Mouse (Mus musculus) brown adipose tissue, adult 24 weeks (tissue): ENCODE data around the gene Hoxd3. TPM values are rescaled to one million over a fixed set of nuclear protein-coding genes. Genes with fewer than 3 reads are reported as not detected.

Source experiments
- H3K27ac ChIP-seq: fragments of 200-500 bp; replicated peaks from 2 replicates; pipeline ENCODE4 v1.5.1; 2012; ENCODE audit warnings: low read depth, mild to moderate bottlenecking, low read length
- H3K4me1 ChIP-seq: fragments of 200-500 bp; 2 replicates; pipeline ENCODE4 v1.6.1; 2012; ENCODE audit warnings: low read length, mixed read lengths; ENCODE audit not compliant: control insufficient read depth, insufficient read depth, insufficient read length
- H3K4me3 ChIP-seq: fragments of 200-500 bp; 2 replicates; pipeline ENCODE4 v1.5.1; 2012; ENCODE audit warnings: low read depth, mild to moderate bottlenecking, low read length, moderate library complexity; ENCODE audit not compliant: insufficient read depth
- polyA plus RNA-seq: library from polyadenylated mRNA; stranded (reverse); fragments of >200 nt; gene quantifications from 2 replicates; pipeline ENCODE4 v1.2.4, GENCODE M21; 2012; ENCODE audit not compliant: missing spikeins, insufficient read depth, insufficient read length

Gene Hoxd3
- polyA plus RNA-seq, 1 experiment = not detected

DNA sequence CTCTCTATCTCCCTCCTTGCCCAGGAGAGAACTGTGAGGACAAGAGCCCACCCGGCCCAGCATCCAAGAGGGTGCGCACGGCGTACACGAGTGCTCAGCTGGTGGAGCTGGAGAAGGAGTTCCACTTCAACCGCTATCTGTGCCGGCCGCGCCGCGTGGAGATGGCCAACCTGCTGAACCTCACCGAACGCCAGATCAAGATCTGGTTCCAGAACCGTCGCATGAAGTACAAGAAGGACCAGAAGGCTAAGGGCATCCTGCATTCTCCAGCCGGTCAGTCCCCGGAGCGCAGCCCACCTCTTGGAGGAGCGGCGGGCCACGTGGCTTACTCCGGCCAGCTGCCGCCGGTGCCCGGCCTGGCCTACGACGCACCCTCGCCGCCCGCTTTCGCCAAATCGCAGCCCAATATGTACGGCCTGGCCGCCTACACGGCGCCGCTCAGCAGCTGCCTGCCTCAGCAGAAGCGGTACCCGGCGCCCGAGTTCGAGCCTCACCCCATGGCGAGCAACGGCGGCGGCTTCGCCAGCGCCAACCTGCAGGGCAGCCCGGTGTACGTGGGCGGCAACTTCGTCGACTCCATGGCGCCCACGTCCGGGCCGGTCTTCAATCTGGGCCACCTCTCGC, 34.7 kb downstream of the Hoxd3 start:
- H3K4me3 ChIP-seq = no peak overlapping the region
- no peak overlapping the region for H3K27ac ChIP-seq
- no peaks in the 10 kb centered on the region for H3K4me1 ChIP-seq

DNA sequence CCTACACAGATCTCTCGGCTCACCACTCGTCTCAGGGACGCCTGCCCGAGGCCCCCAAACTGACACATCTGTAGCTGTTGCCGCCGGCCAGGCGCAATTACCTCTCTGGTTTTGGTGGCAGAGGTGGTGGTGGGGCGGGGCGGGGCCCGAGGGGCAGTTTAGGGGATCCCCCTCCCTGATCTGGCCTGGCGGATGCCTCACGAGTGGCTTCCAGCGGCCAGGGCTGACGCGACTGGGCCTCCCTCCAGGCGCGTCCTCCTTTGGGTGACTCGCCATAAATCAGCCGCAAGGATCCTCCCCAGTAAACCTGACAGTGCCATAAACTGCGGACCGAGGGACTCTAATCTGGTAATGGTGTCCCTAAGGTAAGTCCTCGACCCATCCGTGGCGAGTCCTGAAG, 35.3 kb downstream of the Hoxd3 start:
- Histone ChIP-seq H3K27ac (no peak overlapping the region), H3K4me1 (no peaks in the 10 kb centered on the region), H3K4me3 (no peak overlapping the region)

DNA sequence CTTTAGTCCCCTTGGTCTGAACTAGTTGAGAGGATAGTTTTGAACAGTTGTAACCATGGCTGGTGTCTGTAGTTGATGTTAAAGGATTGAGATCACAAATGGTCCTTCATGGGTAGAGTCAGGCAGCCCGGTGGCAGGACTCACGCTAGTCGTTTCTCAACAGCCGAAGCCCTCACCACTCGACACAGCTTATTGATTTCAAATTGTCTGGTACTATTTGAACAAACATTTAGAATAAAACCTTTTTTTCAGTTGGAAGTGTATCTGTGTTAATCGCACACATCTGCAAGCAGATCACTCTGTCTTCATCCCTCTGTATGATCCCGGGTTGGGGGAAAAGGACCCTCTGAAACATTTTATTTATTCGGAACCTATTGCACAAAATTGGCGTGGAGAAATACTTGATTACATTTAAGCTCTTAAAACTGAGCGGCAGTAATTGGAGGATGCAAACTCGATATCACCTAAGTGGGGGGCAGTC, 36.0 kb downstream of the Hoxd3 start:
- H3K27ac ChIP-seq = no peak overlapping the region
- H3K4me3 ChIP-seq = no peak overlapping the region
- H3K4me1 ChIP-seq = peaks cover 3% of the 10 kb centered on the region

- Histone ChIP-seq H3K4me3 (no peak overlapping the region), H3K4me1 (peaks cover 4% of the 10 kb centered on the region), H3K27ac (no peak overlapping the region)
These were observed 36.8 kb downstream of the Hoxd3 start for GRCm38 (mm10) chr2:74748436-74748995.

GRCm38 (mm10) chr2:74749337-74750121, 37.8 kb downstream of the Hoxd3 start:
- Histone ChIP-seq H3K4me1 (peaks cover 4% of the 10 kb centered on the region), H3K27ac (no peak overlapping the region), H3K4me3 (peak overlapping the region; percentile 34)

DNA sequence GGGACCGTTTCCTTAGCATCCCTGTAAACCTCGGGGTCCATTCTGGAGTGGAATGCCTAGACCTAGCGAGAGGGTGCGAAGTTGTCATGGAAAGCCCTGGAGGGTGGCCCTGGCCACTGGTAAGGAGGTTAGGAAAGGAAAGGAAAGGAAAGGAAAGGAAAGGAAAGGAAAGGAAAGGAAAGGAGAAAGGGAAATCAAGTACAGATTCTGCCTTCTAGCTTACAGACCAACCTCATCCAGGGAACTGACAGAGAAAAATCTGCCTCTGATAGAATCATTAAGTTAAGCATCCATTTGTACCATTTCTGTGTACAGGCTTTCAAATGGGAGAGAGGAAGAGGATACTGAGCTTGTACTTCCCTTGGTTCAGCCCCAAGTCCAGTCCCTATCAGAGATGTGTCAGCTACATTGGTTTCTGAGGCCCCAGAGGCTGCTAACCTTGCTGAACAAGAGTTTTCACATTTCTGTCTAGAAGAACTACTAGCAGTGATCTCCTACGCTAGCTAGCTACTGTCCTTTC, 39.1 kb downstream of the Hoxd3 start:
- no peak overlapping the region for H3K4me3 ChIP-seq
- H3K4me1 ChIP-seq = peaks cover 4% of the 10 kb centered on the region
- no peak overlapping the region for H3K27ac ChIP-seq

DNA sequence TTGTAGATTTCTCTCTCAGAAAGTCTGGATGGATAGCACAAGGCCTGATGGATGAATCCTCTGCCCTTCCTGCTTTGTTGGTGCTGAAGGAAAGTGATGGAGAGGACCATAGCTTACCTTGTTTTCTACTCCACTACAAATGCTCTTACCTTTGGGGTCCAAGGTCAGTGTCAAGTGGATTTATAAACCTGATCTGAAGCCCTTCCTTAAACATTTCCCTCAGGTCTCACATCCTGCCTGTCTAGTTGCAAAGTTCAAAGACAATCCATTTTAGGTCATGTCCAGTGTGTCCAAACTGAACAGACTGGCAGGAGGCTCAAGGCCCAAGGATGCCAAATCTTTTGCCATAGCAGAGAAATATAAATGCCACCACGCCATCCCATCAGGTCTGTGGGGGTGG, 40.1 kb downstream of the Hoxd3 start:
- Histone ChIP-seq H3K4me1 (peaks cover 4% of the 10 kb centered on the region), H3K27ac (no peak overlapping the region), H3K4me3 (no peak overlapping the region)

GRCm38 (mm10) chr2:74752431-74753174, 40.9 kb downstream of the Hoxd3 start:
- no peak overlapping the region for H3K27ac ChIP-seq
- peak overlapping the region; percentile 26 for H3K4me3 ChIP-seq

GRCm38 (mm10) chr2:74753175-74753523, 41.4 kb downstream of the Hoxd3 start:
- peaks cover 4% of the 10 kb centered on the region for H3K4me1 ChIP-seq
- H3K27ac ChIP-seq = no peak overlapping the region
- peak overlapping the region; percentile 26; the same call in 1 of the 2 replicates for H3K4me3 ChIP-seq

More at GRCm38 (mm10) chr2:74752431-74753174, 40.9 kb downstream of the Hoxd3 start:
- H3K4me1 ChIP-seq = peaks cover 4% of the 10 kb centered on the region

DNA sequence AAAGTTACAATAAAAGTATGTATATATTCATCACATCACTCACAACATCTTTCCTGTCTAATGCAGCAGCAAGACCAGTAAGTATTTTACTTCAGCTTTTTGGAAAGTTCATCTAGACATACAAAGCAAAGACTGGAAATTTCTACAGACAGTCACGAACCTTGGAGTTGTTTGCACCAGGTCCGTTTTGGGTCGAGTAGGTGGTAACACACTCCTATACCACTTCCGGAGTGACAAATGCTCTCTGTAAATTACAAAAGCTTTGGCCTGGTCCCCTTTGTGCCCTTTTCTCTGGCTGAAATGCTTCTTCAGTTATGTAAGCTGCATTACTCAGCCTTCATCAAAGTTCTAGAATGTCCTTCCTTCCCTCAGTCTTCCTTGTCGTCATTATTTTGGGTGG, 42.0 kb downstream of the Hoxd3 start:
- H3K27ac ChIP-seq = no peak overlapping the region
- H3K4me3 ChIP-seq = no peak overlapping the region
- peaks cover 4% of the 10 kb centered on the region for H3K4me1 ChIP-seq

GRCm38 (mm10) chr2:74760146-74760545, 48.4 kb downstream of the Hoxd3 start:
- Histone ChIP-seq H3K4me3 (no peak overlapping the region), H3K27ac (no peak overlapping the region), H3K4me1 (no peaks in the 10 kb centered on the region; the same call in 1 of the 2 replicates)

GRCm38 (mm10) chr2:74761941-74762340, 50.2 kb downstream of the Hoxd3 start:
- Histone ChIP-seq H3K4me1 (no peaks in the 10 kb centered on the region; the same call in 1 of the 2 replicates), H3K4me3 (no peak overlapping the region), H3K27ac (no peak overlapping the region)

- H3K4me3 ChIP-seq = peak within 1 kb of the TSS; percentile 51
- no peaks in the 10 kb centered on the region; the same call in 1 of the 2 replicates for H3K4me1 ChIP-seq
- no peak within 1 kb of the TSS for H3K27ac ChIP-seq
These were observed 51.0 kb downstream of the Hoxd3 start, which contains the start of gene Hoxd1 for GRCm38 (mm10) chr2:74762522-74763244. Gene Hoxd1 (plus strand): TSS chr2:74762980.

DNA sequence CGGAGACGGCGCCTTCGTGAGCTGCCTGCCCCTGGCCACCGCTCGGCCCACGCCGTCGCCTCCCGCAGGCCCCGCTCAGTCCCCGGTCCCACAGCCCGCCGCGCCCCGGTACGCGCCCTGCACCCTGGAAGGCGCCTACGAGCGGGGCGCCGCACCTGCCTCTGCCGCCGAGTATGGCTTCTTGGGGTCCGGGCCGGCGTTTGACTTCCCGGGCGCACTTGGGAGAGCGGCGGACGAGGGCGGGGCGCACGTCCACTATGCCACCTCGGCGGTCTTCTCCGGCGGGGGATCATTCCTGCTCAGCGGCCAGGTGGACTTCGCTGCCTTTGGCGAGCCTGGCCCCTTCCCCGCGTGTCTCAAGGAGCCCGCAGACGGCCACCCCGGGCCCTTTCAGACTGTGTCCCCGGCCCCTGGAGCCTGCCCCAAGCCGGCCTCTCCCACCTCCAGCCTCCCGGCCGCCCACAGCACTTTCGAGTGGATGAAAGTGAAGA, 51.6 kb downstream of the Hoxd3 start:
- Histone ChIP-seq H3K27ac (no peak overlapping the region), H3K4me1 (no peaks in the 10 kb centered on the region; the same call in 1 of the 2 replicates), H3K4me3 (peak overlapping the region; percentile 51)
